Mouse (Mus musculus) layer of hippocampus, adult 2 months (tissue): ENCODE measurements around the gene Ralgapa2. TPM values are rescaled to one million over a fixed set of nuclear protein-coding genes. Genes with fewer than 3 reads are reported as not detected.

Source experiments
- DNase-seq, 2 experiments: peaks; one replicate each; pipeline ENCODE4 v3.0.0; 2022; ENCODE audit warnings: low spot score in 2 of 2
- H3K27ac ChIP-seq: fragments of 200-600 bp; 2 replicates; pipeline ENCODE4 v1.8.1; 2022
- H3K4me3 ChIP-seq: fragments of 200-600 bp; 2 replicates; pipeline ENCODE4 v1.8.1; 2022; ENCODE audit warnings: mild to moderate bottlenecking
- CTCF ChIP-seq: fragments of 200-600 bp; conservative IDR thresholded peaks from 2 replicates; pipeline ENCODE4 v1.8.1; 2022; ENCODE audit warnings: antibody characterized with exemption, mild to moderate bottlenecking, moderate library complexity
- long read RNA-seq, 2 experiments: library from polyadenylated mRNA; stranded (forward); transcript quantifications; one replicate each; pipeline ENCODE4 v2.0.0; 2021; ENCODE audit warnings: borderline mapping rate in 2 of 2
- total RNA-seq, 2 experiments: library from RNA; stranded (reverse); gene quantifications; 2 replicates each; pipeline ENCODE4 v1.2.3; 2021

Gene Ralgapa2
- 10 to 100 TPM; 25.7 to 29.8 TPM for total RNA-seq
- long read RNA-seq, experiment 1, partial matches to known transcripts = 1 of 3 reads
- long read RNA-seq, experiment 1, other reads (novel, unspliced or antisense) = 2 of 3 reads
- long read RNA-seq, experiment 2, partial matches to known transcripts = 0 of 4 reads
- long read RNA-seq, experiment 2, other reads (novel, unspliced or antisense) = 4 of 4 reads

GRCm38 (mm10) chr2:146511911-146512580, at the start of gene Ralgapa2:
Ralgapa2 (minus strand) TSS chr2:146512344.
- TF ChIP-seq CTCF = no peak
- peak; percentile 98 to 100 for DNase-seq
- Histone ChIP-seq H3K27ac (peak within 1 kb of the TSS; percentile 92), H3K4me3 (peak within 1 kb of the TSS; percentile 97)

GRCm38 (mm10) chr2:146561505-146561904, 49.4 kb upstream of the Ralgapa2 start:
- DNase-seq = no peak
- Histone ChIP-seq H3K27ac (no peak overlapping the region), H3K4me3 (no peak overlapping the region)
- TF ChIP-seq CTCF = no peak

- no peak for TF ChIP-seq CTCF
- Histone ChIP-seq H3K27ac (no peak overlapping the region), H3K4me3 (no peak overlapping the region)
- DNase-seq = no peak
These were observed 48.5 kb upstream of the Ralgapa2 start for GRCm38 (mm10) chr2:146560633-146561043.

GRCm38 (mm10) chr2:146556148-146556547, 44.0 kb upstream of the Ralgapa2 start:
- no peak overlapping the region for H3K27ac ChIP-seq
- no peak for DNase-seq
- TF ChIP-seq CTCF = no peak
- H3K4me3 ChIP-seq = no peak overlapping the region

GRCm38 (mm10) chr2:146555351-146555750, 43.2 kb upstream of the Ralgapa2 start:
- DNase-seq = no peak
- H3K27ac ChIP-seq = no peak overlapping the region
- TF ChIP-seq CTCF = no peak

GRCm38 (mm10) chr2:146553701-146554100, 41.6 kb upstream of the Ralgapa2 start:
- no peak for TF ChIP-seq CTCF
- H3K4me3 ChIP-seq = no peak overlapping the region

More at GRCm38 (mm10) chr2:146555351-146555750, 43.2 kb upstream of the Ralgapa2 start:
- no peak overlapping the region for H3K4me3 ChIP-seq

GRCm38 (mm10) chr2:146551818-146552217, 39.7 kb upstream of the Ralgapa2 start:
- no peak for TF ChIP-seq CTCF
- no peak for DNase-seq

More at GRCm38 (mm10) chr2:146553701-146554100, 41.6 kb upstream of the Ralgapa2 start:
- no peak for DNase-seq
- no peak overlapping the region for H3K27ac ChIP-seq

GRCm38 (mm10) chr2:146549111-146549776, 37.1 kb upstream of the Ralgapa2 start:
- TF ChIP-seq CTCF = no peak
- Histone ChIP-seq H3K4me3 (no peak overlapping the region), H3K27ac (no peak overlapping the region)
- peak; percentile 24 to 50 for DNase-seq

More at GRCm38 (mm10) chr2:146551818-146552217, 39.7 kb upstream of the Ralgapa2 start:
- Histone ChIP-seq H3K27ac (no peak overlapping the region), H3K4me3 (no peak overlapping the region)

GRCm38 (mm10) chr2:146544155-146544814, 32.1 kb upstream of the Ralgapa2 start:
- H3K4me3 ChIP-seq = no peak overlapping the region
- no peak overlapping the region for H3K27ac ChIP-seq
- DNase-seq = no peak
- TF ChIP-seq CTCF = no peak

GRCm38 (mm10) chr2:146533118-146533949, 21.2 kb upstream of the Ralgapa2 start:
- no peak for TF ChIP-seq CTCF
- DNase-seq = no peak
- Histone ChIP-seq H3K27ac (no peak overlapping the region), H3K4me3 (no peak overlapping the region)

- no peak for DNase-seq
- H3K4me3 ChIP-seq = no peak overlapping the region
- no peak for TF ChIP-seq CTCF
- H3K27ac ChIP-seq = no peak overlapping the region
These were observed 20.3 kb upstream of the Ralgapa2 start for GRCm38 (mm10) chr2:146532493-146532892.

GRCm38 (mm10) chr2:146525483-146525882, 13.3 kb upstream of the Ralgapa2 start:
- Histone ChIP-seq H3K27ac (no peak overlapping the region), H3K4me3 (no peak overlapping the region)
- DNase-seq = no peak
- TF ChIP-seq CTCF = no peak
